Mouse (Mus musculus) lung, adult 2 months (tissue): ENCODE measurements around the gene Lyg2.

Experiments used
- CTCF ChIP-seq: fragments of 200-500 bp; IDR thresholded peaks from 2 replicates; pipeline ENCODE4 v1.5.1; 2011; ENCODE audit warnings: mild to moderate bottlenecking, low read length, control low read depth; ENCODE audit not compliant: insufficient read depth
- POLR2A ChIP-seq: fragments of 200-500 bp; IDR thresholded peaks from 2 replicates; pipeline ENCODE4 v1.6.1; 2011; ENCODE audit warnings: low read depth, mild to moderate bottlenecking, control low read depth, low read length, borderline replicate concordance; ENCODE audit errors: extremely low read depth

GRCm38 (mm10) chr1:37912751-37913150, 3.5 kb downstream of the Lyg2 start:
- TF ChIP-seq CTCF (no peak), POLR2A (no peak)
